Comparison of ENCODE assay signal across 8 mouse cellular contexts in genomic region chr2:144172100-144172770, GRCm38 (mm10).
A peak's percentile ranks its signal among the peaks of the same experiment; 100 is the strongest.
DNase-seq lines count a peak whose midpoint lies in the region; ATAC-seq lines count a peak whose summit lies in the region.

No protein-coding gene starts in this region.

- no peak overlapping the region for H3K27ac ChIP-seq in stomach, embryonic 14.5 days (ENCODE audit: low read length)

- H3K27me3 ChIP-seq in stomach, embryonic 14.5 days (ENCODE audit: control insufficient read depth, insufficient read depth, low read length) = no peaks in the 10 kb centered on the region

- intact Hi-C loops in left cerebral cortex, postnatal 25 days (cut with DNase I) = no loop called here

- no peaks in the 10 kb centered on the region for H3K9me3 ChIP-seq in stomach, embryonic 14.5 days (ENCODE audit: control insufficient read depth, low read depth, low read length)

- WGBS in stomach, embryonic 14.5 days = 12% methylated on average over 9 of the region's 9 CpGs

- 0 out of 2 replicates have a peak, but pooled peaks have one; percentile 13 for ATAC-seq in megakaryocyte progenitor cell, adult 5-6 weeks (replicated peaks; ENCODE audit: poor library complexity)
- peak; percentile 89 for ATAC-seq in stomach, embryonic 14.5 days (ENCODE audit: insufficient number of reproducible peaks, insufficient read depth, low FRiP score, low read depth)

- H3K36me3 ChIP-seq in stomach, embryonic 14.5 days (ENCODE audit: control insufficient read depth, insufficient read depth, low read length) = no peaks in the 10 kb centered on the region

- peak; percentile 64 for DNase-seq in adrenal gland, postnatal 10 days
- peak; percentile 92 for DNase-seq in embryo, embryonic 10.5 days (ENCODE audit: low spot score)
- DNase-seq in heart, adult 18-20 months = peak; percentile 78 to 83
- peak; percentile 58 for DNase-seq in kidney, adult 11 months
- DNase-seq in left cerebral cortex, postnatal 25 days (ENCODE audit: low spot score in 2 of 2) = peak; percentile 83 to 94
- no peak for DNase-seq in spleen, postnatal 14 days (ENCODE audit: low spot score in 2 of 2)

- peak overlapping the region; percentile 48 for H3K4me2 ChIP-seq in stomach, embryonic 14.5 days (replicated peaks; ENCODE audit: low read depth, low read length)

- H3K4me1 ChIP-seq in stomach, embryonic 14.5 days (ENCODE audit: control insufficient read depth, insufficient read depth, low read length) = 0 out of 2 replicates have a peak, but pooled peaks cover 2% of the 10 kb centered on the region

- H3K9ac ChIP-seq in stomach, embryonic 14.5 days (replicated peaks; ENCODE audit: low read depth, low read length) = peak overlapping the region; percentile 28; the same call in 1 of the 2 replicates

- peak overlapping the region; percentile 27 for H3K4me3 ChIP-seq in stomach, embryonic 14.5 days (ENCODE audit: low read depth, low read length)

Comparison
In these comparisons a context has a peak if more than half of its experiments do, and no peak if none do; other contexts are left out.
1. DNase-seq: peak in adrenal gland, postnatal 10 days (single experiment), embryo, embryonic 10.5 days (single experiment), heart, adult 18-20 months (2 of 2), kidney, adult 11 months (single experiment) and left cerebral cortex, postnatal 25 days (2 of 2); none in spleen, postnatal 14 days (0 of 2).